In the genomic region with DNA sequence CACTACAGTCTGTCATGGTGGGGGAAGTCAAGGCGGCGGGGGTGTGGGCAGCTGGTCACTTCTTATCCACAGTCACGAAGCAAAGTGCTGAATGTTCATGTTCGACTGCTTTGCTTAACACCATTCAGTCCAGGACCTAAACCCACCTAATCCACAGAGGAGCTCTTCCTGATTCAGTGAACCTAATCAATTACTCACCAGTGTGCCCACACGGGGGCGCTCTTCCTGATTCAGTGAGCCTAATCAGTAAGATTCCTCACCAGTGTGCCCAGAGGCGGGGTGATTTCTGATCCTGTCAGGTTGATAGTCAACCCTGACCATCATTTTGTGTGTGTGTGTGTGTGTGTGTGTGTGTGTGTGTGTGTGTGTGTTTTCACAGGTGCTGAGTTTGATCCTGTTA, we compare ENCODE assay signal across 9 mouse cellular contexts. TPM values are rescaled to one million over a fixed set of nuclear protein-coding genes. Genes with fewer than 3 reads are reported as not detected.
A peak's percentile ranks its signal among the peaks of the same experiment; 100 is the strongest.
DNase-seq lines count a peak whose midpoint lies in the region; ATAC-seq and TF ChIP-seq lines count a peak whose summit lies in the region.
"Had no signal": no experiment of that assay in that cellular context is flagged by ENCODE, and none has a peak within 500 bp of the region (broad histone marks: within the 10 kb centered on the region; RNA-seq: fewer than 3 reads in every experiment).

No protein-coding gene starts in this region.

- no peaks in the 10 kb centered on the region for H3K27me3 ChIP-seq in heart, postnatal 0 days (ENCODE audit: control insufficient read depth, insufficient read depth, low read length)
- H3K27me3 ChIP-seq in thymus, adult 2 months (ENCODE audit: control insufficient read depth, insufficient read depth, low read length): no peaks in the 10 kb centered on the region
- H3K27me3 ChIP-seq: limb, embryonic 12.5 days had no signal

- intact Hi-C loops in heart, postnatal 10 days (cut with DNase I): no loop called here

- no peaks in the 10 kb centered on the region for H3K36me3 ChIP-seq in heart, postnatal 0 days (replicated peaks; ENCODE audit: control insufficient read depth, insufficient read depth, low read length)
- H3K36me3 ChIP-seq in thymus, adult 2 months (ENCODE audit: control insufficient read depth, insufficient read depth, low read length): peaks cover 47% of the 10 kb centered on the region
- H3K36me3 ChIP-seq: limb, embryonic 12.5 days had no signal

- H3K4me2 ChIP-seq in heart, postnatal 0 days (ENCODE audit: low read depth, low read length): no peak overlapping the region
- H3K4me2 ChIP-seq: limb, embryonic 12.5 days had no signal

- no peak overlapping the region for H3K4me3 ChIP-seq in heart, postnatal 0 days (ENCODE audit: low read depth, low read length)
- H3K4me3 ChIP-seq in thymus, adult 2 months (ENCODE audit: control insufficient read depth, insufficient read depth, low read length): no peak overlapping the region
- H3K4me3 ChIP-seq: limb, embryonic 12.5 days had no signal

- H3K27ac ChIP-seq in heart, postnatal 0 days (ENCODE audit: low read depth): no peak overlapping the region
- H3K27ac ChIP-seq in thymus, adult 2 months (ENCODE audit: control insufficient read depth, insufficient read depth, low read length): no peak overlapping the region
- H3K27ac ChIP-seq: limb, embryonic 12.5 days had no signal

- peak; percentile 29; the same call in 1 of the 2 replicates for TF ChIP-seq CTCF in heart, postnatal 0 days (IDR thresholded peaks at IDR 0.05; ENCODE audit: low read depth)
- peak; percentile 27; the same call in 1 of the 2 replicates for TF ChIP-seq CTCF in thymus, adult 2 months (IDR thresholded peaks at IDR 0.05; ENCODE audit: borderline replicate concordance, control insufficient read depth, extremely low read depth, insufficient read depth, low read length, poor library complexity)

- WGBS in heart, postnatal 0 days: 48% methylated on average over 7 of the region's 7 CpGs
- 82% methylated on average over 7 of the region's 7 CpGs for WGBS in thymus, adult 2 months

- no peak for ATAC-seq in heart, postnatal 0 days (ENCODE audit: insufficient read depth, low read depth)
- peak; percentile 69 for ATAC-seq in megakaryocyte-erythroid progenitor cell, adult 5-6 weeks (replicated peaks; ENCODE audit: low FRiP score, low TSS enrichment, poor library complexity, severe bottlenecking)

- H3K4me1 ChIP-seq in heart, postnatal 0 days (ENCODE audit: control insufficient read depth, insufficient read depth): no peaks in the 10 kb centered on the region
- H3K4me1 ChIP-seq in thymus, adult 2 months (replicated peaks; ENCODE audit: control insufficient read depth, insufficient read depth, low read length): peaks cover 12% of the 10 kb centered on the region
- H3K4me1 ChIP-seq: limb, embryonic 12.5 days had no signal

- TF ChIP-seq POLR2A in thymus, adult 2 months (IDR thresholded peaks at IDR 0.05; ENCODE audit: control insufficient read depth, extremely low read depth, insufficient read depth, low read length, poor library complexity): no peak

- no peak for TF ChIP-seq EP300 in heart, postnatal 0 days (IDR thresholded peaks at IDR 0.05; ENCODE audit: low read depth)

- no peak overlapping the region for H3K9ac ChIP-seq in heart, postnatal 0 days (replicated peaks; ENCODE audit: low read depth, low read length)
- H3K9ac ChIP-seq: limb, embryonic 12.5 days had no signal

- DNase-seq in heart, postnatal 0 days (ENCODE audit: low spot score): no peak
- no peak for DNase-seq in heart, postnatal 10 days
- DNase-seq in thymus, adult 2 months: peak; percentile 32
- no peak for DNase-seq in thymus, postnatal 36 days
- peak; percentile 70 for DNase-seq in embryo, embryonic 11 days
- no peak for DNase-seq in testis, postnatal 14 days (ENCODE audit: low spot score)
- no peak for DNase-seq in right cerebral cortex, adult 18-20 months

- no peaks in the 10 kb centered on the region for H3K9me3 ChIP-seq in heart, postnatal 0 days (replicated peaks; ENCODE audit: control insufficient read depth, low read length)
- H3K9me3 ChIP-seq: limb, embryonic 12.5 days had no signal

RNA-seq across cellular contexts. Expression of gene Itgb2, which starts 13.2 kb away (rescaled TPM):
- total RNA-seq in heart, postnatal 0 days (2014; rRNA removed; ENCODE audit: low replicate concordance): 0.69 and 12.2 TPM in 2 replicates
- 1.4 and 1.5 TPM in 2 replicates for polyA plus RNA-seq in heart, postnatal 0 days (2015; fragmentation: Nextera tagmentation; extraction: Ambion mirVana)
- total RNA-seq in heart, postnatal 10 days (2021): 1 to 10 TPM; 3.3 to 4.4 TPM
- polyA plus RNA-seq in thymus, adult 2 months (2012; rRNA removed): 304 and 334 TPM in 2 replicates
- 10.4 and 26.2 TPM in 2 replicates for total RNA-seq in megakaryocyte-erythroid progenitor cell, adult 5-6 weeks (2014; fragmentation: Nextera tagmentation)
- total RNA-seq in megakaryocyte-erythroid progenitor cell, adult 5-6 weeks (2017): 13.2 and 14.2 TPM in 2 replicates

RNA-seq across cellular contexts. Expression of gene Fam207a, which starts 27.6 kb away (rescaled TPM):
- 18.1 and 32.1 TPM in 2 replicates for total RNA-seq in heart, postnatal 0 days (2014; rRNA removed; ENCODE audit: low replicate concordance)
- 16.1 and 16.2 TPM in 2 replicates for polyA plus RNA-seq in heart, postnatal 0 days (2015; fragmentation: Nextera tagmentation; extraction: Ambion mirVana)
- total RNA-seq in heart, postnatal 10 days (2021): 10 to 100 TPM; 11.7 to 12.0 TPM
- polyA plus RNA-seq in thymus, adult 2 months (2012; rRNA removed): 49.1 and 52.4 TPM in 2 replicates
- 19.8 and 20.0 TPM in 2 replicates for total RNA-seq in megakaryocyte-erythroid progenitor cell, adult 5-6 weeks (2014; fragmentation: Nextera tagmentation)
- total RNA-seq in megakaryocyte-erythroid progenitor cell, adult 5-6 weeks (2017): 28.5 and 30.5 TPM in 2 replicates

RNA-seq across cellular contexts. Expression of gene Pttg1ip, which starts 38.3 kb away (rescaled TPM):
- total RNA-seq in heart, postnatal 0 days (2014; rRNA removed; ENCODE audit: low replicate concordance): 117 and 163 TPM in 2 replicates
- polyA plus RNA-seq in heart, postnatal 0 days (2015; fragmentation: Nextera tagmentation; extraction: Ambion mirVana): 117 and 119 TPM in 2 replicates
- 100 to 1,000 TPM; 134 to 148 TPM for total RNA-seq in heart, postnatal 10 days (2021)
- polyA plus RNA-seq in thymus, adult 2 months (2012; rRNA removed): 103 and 129 TPM in 2 replicates
- total RNA-seq in megakaryocyte-erythroid progenitor cell, adult 5-6 weeks (2014; fragmentation: Nextera tagmentation): 31.7 and 48.4 TPM in 2 replicates
- 36.3 and 37.6 TPM in 2 replicates for total RNA-seq in megakaryocyte-erythroid progenitor cell, adult 5-6 weeks (2017)

Comparison
In these comparisons a context has a peak if more than half of its experiments do, and no peak if none do; other contexts are left out.
1. DNase-seq: peak in thymus, adult 2 months (single experiment) and embryo, embryonic 11 days (single experiment); none in heart, postnatal 0 days (single experiment), heart, postnatal 10 days (0 of 2), thymus, postnatal 36 days (0 of 2), testis, postnatal 14 days (single experiment) and right cerebral cortex, adult 18-20 months (single experiment).